Mouse (Mus musculus) heart, embryonic 14.5 days (tissue): Measurements from ENCODE around the gene Usp35. TPM values are rescaled to one million over a fixed set of nuclear protein-coding genes. Genes with fewer than 3 reads are reported as not detected.

Experiments used
- polyA plus RNA-seq: library from polyadenylated mRNA; unstranded; fragments of >200 nt; fragmentation: Nextera tagmentation; extraction: Ambion mirVana; gene quantifications from 2 replicates; pipeline ENCODE4 v1.2.1, GENCODE M21; 2014

Usp35 gene
- polyA plus RNA-seq, 1 experiment from 2014 or later: 1.6 TPM

Other genes with a start within 250 kb of the Usp35 start
- gene Kctd21, start 307 bp upstream of the Usp35 start, polyA plus RNA-seq: 4.8 and 5.2 TPM in 2 replicates
- gene Alg8, start 39.6 kb upstream of the Usp35 start, polyA plus RNA-seq: 25.8 and 26.9 TPM in 2 replicates
- gene Ndufc2, start 68.0 kb upstream of the Usp35 start, polyA plus RNA-seq: 693 and 703 TPM in 2 replicates
- 0.57 and 1.6 TPM in 2 replicates for gene Thrsp, start 85.7 kb upstream of the Usp35 start, polyA plus RNA-seq
- gene Kctd14, start 119.3 kb upstream of the Usp35 start, polyA plus RNA-seq: 0.82 and 1.2 TPM in 2 replicates
- 34.0 and 36.3 TPM in 2 replicates for gene Ints4, start 148.9 kb upstream of the Usp35 start, polyA plus RNA-seq
- 50.8 and 58.3 TPM in 2 replicates for gene Aamdc, start 247.5 kb upstream of the Usp35 start, polyA plus RNA-seq
- gene Rsf1, start 247.9 kb upstream of the Usp35 start, polyA plus RNA-seq: 12.7 and 14.8 TPM in 2 replicates